Mouse (Mus musculus) CH12F3 (cell line): ENCODE results near the gene Fhit.

Experiments used
- in situ Hi-C: fragments of 300-500 bp; cut with MboI; formaldehyde crosslinking; loops from 2 replicates; pipeline ENCODE4 v1.14.3; 2020; ENCODE audit warnings: low sequenced_read_pairs

The Fhit gene

DNA sequence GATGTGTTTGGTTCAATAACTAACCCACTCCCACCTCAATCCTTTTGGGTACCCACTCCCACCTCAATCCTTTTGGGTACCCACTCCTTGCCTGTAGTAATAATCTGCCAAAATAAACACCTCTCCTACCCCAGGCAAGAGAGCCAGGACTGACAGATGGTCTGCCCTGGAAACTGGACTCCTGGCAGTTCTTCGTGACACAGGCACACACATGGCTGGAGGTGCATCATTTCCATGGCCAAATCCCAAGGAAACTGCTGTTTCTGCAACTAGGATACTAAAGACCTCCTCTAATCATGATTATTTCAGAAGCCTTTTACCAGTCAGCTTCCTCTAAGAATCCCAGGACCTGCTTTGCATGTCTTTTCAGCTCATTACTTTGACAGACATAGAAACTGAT lies 756.5 kb downstream of the Fhit start:
- in situ Hi-C loops: no loop called here

DNA sequence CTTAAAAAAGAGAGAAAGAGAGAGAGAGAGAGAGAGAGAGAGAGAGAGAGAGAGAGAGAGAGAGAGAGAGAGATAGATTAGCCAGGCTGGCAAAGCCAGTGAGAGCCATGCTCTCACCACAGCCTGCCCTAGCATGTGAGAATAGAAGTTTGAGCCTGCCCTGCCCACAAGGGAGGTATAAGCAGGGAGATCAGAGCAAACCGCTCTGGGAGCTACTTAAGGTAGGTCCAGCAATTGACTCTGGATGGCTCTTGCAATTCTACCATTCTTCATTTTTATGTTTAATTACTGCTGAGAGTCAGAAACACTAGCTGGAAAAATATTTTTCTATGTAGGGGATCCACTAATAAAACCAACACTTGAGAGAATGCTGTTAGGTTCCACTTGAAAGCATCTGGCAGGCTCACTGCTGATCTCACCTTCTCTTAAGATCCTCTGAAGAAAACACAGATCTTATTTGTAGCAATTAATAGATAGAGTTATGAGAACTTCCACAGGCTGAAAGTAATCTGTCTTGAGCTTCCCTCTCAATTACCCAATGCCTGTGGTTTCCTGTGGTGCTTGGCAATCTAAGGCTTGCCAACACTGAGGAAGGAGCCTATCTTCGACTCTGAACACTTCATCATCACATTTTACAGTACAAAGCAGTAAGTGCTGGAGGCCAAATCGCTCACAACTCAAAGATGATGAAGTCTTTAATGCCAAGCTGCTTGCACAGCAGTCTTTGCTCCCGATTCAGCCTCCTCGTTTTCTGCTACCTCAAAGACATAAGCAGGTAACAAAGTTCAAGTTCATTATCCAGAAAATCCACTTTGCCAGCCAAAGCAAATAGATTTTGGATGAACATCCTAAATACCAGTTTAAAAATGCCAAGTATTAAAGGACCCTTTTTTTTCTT lies 793.8 kb downstream of the Fhit start:
- in situ Hi-C loops: no loop called here

DNA sequence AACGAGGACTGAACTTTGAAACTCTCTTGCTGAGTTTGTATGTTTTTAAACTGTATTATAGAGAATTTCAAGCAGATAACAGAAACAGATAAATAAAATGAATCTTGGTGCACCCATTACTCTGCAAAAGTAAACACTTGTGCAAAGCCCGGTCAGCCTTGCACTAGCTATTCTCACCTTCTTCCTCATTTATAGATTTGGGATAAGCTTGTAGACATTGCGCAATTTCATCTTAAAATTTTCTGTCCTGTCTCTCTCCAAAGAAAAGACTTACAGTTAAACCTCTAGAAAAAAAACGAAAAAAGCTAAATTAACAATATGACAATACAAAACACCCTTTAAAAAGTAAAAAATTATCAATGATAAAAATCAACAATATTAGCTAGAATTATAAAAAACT lies 795.0 kb downstream of the Fhit start:
- in situ Hi-C loops: no loop called here

DNA sequence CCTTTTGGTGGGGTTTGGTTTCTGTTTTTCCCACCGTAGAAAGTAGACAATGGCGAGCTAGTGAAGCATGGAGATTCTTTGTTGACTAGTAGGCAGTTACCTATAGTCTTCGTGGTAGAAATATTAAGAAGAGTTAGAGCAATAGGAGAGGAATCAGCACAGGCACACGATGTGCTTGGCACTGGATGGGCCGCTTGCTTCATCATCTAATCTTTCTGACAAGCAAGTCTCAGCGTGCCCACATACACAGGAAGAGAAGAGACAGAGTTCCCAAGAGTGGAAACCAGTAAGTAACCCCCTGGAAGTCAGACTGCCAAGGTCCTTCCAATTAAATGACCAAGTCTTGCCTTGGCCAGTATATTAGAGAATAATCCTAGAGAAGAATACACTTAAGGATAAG lies 797.6 kb downstream of the Fhit start:
- in situ Hi-C loops: no loop called here

DNA sequence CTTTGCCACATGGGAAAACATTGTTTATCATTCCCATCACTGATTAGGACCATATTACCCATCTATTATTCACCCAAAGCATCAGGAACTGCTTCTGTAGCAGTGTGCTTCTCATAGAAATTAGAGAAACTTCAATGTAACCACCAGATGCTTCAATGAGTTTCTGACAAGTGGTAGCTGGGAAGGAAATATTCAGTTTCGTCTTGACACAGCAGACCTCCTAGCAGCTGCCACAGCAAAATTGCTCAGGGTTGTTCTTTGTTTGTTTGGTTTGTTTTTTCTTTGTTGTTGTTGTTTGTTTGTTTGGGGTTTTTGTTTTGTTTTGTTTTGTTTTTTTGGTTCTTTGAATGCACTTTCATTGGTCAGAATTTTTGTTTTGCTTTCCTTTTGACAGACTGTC lies 798.5 kb downstream of the Fhit start:
- in situ Hi-C loops: no loop called here

DNA sequence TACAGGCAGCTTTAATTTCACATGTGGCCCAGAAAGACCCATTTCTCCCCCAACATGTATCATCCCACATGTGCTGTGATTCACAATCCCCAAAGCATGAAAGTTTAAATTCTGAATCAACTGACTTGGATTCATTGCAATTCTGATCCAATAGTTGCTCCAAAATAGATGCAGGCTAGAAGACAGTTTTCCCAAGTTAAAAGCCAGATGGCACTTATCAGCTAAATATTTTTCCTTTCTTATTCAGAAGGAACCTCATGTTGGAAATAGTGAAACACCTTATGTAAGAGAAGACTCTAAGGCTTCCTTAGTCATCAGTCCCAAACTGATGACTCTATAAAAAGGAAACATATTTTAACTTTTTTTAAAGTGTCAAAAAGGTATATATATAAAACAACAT lies 815.9 kb downstream of the Fhit start:
- in situ Hi-C loops: no loop called here

DNA sequence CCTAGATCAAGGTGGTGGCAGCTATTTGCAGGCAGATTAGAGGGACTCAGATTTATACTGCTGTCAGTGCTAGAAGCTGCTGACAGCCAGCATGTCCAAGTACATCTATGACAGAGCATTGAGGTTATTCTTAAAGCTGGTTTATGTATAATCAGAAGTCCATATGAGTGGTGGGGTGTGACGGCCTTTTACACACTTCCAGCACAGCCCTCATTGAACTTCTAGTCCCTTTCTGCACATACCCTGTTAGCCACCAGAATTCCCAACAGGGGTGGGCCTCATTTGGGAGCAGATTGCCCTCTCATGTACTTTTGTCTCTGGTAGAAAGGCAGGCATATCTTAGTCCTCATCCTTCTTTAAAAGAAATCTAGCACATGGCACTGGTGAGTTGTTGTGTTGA lies 817.8 kb downstream of the Fhit start:
- in situ Hi-C loops: no loop called here

DNA sequence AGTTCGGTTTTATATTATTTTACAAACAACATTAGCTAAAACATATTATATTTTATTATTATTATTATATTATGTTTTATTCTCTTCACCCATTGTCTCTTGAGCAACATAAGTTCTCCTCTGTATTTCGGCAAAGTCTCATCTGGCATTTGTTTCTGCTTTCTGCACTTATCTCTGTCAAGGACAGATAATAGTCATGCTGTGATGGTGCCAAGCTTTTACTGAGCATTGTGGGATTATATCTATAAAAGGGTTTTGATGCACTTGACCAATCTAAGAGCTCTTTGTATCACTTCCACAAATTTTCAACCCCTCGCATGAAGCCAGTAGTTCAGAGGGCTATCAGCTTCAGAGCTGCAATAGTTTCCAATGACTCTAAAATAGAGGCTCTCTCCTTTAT lies 845.1 kb downstream of the Fhit start:
- in situ Hi-C loops: no loop called here

DNA sequence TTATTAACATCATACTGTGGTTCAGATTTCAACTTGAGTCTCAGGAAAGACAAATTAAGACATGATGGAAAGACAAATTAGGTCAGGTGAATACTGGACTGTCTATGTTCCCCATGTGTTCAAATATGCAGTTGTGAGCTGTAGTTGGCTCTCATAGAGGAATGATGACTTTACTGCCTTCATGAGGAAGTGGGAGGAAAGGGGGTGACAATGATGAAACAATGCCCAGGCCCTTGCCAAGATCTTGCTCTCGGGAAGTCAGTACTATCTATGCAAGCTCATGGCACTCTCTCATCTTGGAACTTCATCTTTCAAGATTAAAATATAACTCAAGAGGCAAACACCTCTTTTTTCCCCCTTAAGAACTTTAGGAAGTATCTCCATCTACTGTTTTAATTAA lies 849.6 kb downstream of the Fhit start:
- in situ Hi-C loops: no loop called here

DNA sequence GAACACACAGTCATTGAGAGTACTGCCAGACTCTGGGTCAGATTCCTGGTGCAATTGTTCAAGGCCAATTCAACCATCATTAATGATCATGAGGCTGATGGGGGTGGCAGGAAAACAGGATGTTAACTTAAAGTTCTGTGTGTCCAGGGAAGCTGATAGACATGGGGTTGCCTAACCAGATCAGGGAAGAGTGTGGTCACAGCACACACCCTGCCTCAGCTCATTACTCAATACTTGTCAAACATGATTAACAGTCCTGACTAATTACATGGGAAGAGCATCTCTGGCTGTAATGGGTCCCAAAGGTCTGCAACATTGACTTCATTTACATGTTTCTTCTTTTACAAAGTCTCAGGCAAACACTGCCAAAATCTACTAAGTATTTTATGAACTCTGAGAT lies 856.5 kb downstream of the Fhit start:
- in situ Hi-C loops: no loop called here

DNA sequence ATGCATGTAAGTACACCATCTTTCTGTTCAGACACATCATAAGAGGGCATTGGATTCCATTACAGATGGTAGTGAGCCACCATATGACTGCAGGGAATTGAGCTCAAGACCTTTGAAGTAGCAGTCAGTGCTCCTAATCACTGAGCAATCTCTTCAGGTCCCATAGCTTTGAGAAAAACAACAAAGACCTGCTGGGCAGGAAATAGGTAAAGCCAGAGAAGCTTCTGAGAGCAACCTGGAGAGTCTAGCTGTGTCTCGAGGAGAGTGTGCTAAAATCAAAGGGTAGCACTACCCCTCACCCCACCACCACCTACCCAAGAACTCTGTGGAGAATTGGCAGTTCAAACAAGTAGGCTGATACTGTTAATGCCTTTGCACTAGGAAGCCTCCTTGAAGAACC lies 860.3 kb downstream of the Fhit start:
- in situ Hi-C loops: no loop called here

DNA sequence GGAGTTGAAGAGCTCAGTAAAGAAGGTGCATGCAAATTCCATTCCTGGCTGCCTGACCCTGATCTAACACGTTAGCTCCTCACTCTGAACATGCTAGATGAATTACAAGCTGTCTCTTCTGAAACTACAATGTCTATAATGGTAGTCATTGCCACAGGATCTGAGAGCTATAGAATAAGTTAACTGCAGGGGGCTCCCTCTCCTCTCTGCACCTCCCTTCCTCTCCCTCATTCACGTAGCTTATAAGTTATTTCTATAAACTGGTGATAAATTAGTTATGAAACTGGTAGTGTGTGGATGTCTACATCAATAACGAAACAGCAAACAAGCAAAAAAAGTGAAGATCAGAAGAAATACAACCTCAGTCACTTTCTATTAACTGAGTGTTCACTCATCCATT lies 860.9 kb downstream of the Fhit start:
- in situ Hi-C loops: no loop called here

DNA sequence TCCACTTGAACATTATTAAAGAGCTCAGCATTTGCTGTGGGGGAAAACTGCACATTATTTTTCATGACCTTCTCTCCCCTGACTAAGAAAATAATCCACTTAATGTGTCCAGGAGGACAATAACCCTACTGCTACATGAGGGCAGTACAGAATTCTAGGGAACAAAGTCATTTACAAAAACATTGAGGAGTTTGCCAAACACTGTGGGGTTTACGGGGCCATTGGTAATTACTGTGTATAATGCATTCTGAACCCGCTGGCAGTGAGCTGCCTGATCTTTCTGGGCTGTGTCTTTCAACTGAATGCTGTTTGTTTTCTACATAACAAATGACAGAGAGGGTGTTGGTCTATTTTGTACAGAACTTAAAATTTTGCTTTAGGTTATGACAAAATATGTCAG lies 862.8 kb downstream of the Fhit start:
- in situ Hi-C loops: no loop called here

DNA sequence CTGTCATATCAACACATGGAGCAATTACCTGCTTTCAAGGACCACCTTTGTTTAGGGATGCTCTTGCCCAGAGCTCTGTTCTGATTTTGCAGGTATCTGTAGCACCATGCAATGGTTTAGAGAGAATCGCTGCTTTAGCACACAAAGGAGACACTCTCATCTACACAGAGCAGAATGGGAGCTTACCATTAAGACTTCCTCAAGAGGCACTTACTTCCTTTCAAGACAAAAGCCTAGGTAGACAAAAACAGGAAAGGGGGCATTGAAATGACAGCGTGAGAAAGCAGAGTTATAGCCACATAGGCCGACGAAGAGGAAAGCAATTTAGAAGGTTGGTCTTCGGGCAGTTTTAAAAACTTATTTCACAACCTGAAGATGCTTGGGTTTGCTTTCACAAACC lies 872.8 kb downstream of the Fhit start:
- in situ Hi-C loops: no loop called here

DNA sequence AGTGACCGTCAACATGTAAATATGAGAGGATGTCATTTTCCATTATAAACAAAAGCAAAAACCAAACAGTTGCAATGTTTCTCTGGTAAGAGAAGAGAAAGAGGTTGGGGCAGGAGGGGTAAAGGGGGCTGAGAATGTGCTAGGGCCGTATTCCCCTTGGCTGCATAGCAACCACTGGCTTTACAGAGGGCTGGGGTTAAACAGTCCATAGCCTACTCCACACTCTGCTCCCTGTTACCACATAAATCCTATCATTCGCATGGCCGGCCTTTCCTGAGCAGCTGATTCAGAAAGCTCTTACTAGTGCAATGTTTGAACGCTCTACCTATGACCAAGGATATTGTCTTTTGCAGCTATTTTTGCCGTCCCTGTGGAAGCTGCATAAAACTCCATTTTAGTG lies 875.8 kb downstream of the Fhit start:
- in situ Hi-C loops: no loop called here

DNA sequence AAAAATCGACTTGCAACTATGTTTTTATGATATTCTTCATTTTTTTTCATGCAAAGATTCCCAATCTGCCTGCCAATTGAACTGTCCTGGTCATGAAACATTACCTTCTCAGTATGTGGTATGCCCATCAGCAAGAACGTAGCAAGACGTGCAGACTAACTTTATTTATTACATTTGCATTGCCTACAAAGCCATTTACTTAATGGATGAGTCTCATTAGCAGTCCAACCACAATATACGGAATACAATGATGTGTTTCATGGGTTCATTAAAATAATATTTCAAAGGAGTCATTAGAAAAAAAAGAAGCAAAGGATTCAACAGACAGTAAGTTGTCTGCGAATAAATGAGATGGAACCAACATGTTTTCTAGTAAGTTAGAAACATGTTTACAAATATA lies 933.1 kb downstream of the Fhit start:
- in situ Hi-C loops: no loop called here

DNA sequence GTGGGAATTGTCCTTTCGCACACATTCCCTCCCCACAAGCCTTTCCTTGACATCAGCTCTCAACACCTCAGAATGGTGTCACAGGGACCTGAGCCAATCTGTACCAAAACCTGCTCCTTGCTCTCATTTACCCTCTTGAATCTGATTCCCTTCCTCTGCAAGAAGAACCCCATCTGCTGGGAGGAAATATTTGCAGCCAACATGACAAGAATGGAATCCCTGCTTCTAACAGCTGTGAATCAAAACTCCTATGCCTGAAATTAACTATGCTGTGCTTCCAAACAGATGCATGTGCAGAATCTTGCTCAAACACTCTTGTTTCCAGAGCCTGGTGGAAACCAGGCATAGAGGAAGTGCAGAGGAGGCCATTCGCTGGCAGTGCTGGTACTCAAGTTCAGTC lies 940.0 kb downstream of the Fhit start:
- in situ Hi-C loops: no loop called here

DNA sequence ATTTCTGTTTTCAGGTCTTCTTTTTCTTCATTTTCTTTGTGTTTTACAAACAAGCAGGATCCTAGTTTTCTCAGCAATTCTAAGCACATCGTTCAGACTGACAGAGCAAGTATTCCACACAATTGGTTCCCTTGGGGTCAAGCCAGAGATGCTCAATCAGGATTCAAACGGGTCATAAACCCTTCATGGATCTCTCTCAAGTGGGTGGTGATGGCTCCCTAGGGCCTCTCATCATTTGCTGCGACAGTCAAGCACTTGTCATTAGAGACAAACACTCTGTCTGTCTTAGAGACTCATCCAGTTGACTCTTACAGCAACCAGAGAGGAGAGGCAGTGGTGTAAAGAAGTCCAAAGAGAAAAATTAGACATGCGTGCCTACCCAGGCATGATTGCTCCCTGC lies 948.6 kb downstream of the Fhit start:
- in situ Hi-C loops: no loop called here

DNA sequence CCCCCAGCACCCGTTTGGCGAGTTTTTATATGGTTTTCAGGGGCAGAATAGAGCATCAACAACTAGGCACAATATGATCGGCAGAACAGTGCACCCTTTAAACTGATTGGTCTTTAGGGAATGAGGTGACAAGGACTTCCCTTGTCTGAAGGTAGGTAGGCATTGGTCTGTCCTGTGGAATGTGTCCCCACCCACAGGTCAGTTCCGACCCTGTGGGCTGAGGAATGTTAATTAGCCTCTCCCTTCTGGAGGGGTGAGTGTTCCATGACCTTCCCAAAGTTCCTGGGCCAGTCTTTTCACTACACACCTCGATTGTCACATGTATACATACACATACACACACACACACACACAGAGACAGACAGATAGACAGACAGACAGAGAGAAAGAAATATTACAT lies 950.7 kb downstream of the Fhit start:
- in situ Hi-C loops: no loop called here

DNA sequence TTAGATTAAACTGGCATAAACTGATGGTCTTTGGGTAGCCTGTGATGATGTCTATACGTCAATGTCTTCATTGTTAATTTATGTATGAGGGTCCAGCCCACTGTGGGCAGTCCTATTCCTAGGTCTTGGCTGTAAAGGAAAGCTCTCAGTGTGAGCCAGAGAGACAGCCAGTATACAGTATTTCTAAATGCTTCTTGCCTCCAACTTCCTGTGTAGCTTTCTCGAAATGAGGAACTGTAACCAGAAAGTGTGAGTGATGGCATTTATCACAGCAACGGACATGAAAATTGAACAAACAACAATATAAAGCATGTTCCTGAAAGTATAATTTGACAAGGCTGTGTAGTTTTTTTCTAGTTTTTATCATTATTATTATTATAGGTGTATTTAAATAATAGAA lies 952.8 kb downstream of the Fhit start:
- in situ Hi-C loops: no loop called here

DNA sequence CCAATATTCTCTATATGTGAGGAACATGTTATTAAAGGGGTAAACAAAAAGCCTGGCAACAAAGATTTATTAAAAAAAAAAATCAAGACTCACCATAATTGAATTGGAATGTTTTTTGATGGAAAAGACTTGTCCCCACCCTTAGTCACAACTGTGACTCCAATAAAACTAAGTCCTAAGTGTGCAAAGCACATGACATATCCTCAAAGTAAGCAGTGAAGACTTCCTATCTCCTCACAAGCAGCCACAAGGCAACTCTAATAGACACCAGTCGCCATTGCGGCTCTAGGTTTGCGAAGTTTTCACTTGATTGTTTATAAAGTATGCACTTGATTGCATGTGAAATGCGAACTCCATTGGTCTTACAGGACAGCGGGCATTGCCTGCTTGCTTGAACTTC lies 956.1 kb downstream of the Fhit start:
- in situ Hi-C loops: no loop called here

DNA sequence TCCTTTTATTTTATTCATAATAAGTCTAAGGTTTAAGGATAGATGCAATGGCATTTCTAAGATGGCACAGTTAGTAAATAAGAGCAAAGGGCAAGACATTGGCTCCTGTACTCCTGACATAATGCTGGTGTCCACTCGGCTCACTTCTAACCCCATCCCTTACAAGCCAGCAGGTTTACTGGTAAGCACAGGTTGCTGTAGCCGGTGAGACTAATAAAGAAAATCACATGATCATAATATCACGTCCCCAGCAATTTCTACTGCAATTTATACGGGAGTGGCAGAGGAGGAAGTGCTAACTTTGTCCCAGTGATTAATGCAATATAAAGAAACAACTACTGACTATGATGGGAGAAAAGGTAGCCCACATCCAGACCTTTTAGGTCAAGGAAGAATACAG lies 956.5 kb downstream of the Fhit start:
- in situ Hi-C loops: no loop called here

DNA sequence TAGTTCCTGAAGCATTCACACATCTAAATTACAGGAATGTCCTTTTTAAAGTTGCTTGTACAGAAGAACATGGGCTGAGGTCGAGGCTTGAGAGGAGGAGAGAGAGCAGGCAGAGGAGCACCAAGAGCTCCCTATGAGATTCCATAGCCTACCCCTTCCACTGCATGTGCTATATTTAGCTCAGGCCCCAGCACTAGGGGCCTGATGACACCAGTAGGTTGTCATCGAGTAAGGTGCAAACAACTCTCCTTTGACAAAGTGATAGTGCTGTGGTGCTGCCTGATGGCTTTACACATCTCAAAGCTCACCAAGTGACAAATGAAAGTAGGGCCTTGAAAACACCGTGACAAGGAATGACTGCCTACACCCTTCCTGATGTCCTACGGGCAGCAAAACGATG lies 967.7 kb downstream of the Fhit start:
- in situ Hi-C loops: no loop called here
